Mouse (Mus musculus) megakaryocyte, embryonic 14.5 days (primary cell): ENCODE measurements around the gene Tek. TPM values are rescaled to one million over a fixed set of nuclear protein-coding genes. Genes with fewer than 3 reads are reported as not detected.

Source experiments
- H3K27me3 ChIP-seq: replicated peaks from 2 replicates; pipeline ENCODE3; 2012; ENCODE audit warnings: inconsistent platforms
- H3K36me3 ChIP-seq: replicated peaks from 2 replicates; pipeline ENCODE3; 2012; ENCODE audit warnings: low read length, inconsistent platforms, mixed read lengths
- H3K4me1 ChIP-seq: 2 replicates; pipeline ENCODE4 v1.6.1; 2012; ENCODE audit warnings: inconsistent platforms
- H3K4me3 ChIP-seq: replicated peaks from 2 replicates; pipeline ENCODE3; 2012; ENCODE audit warnings: moderate library complexity, mild to moderate bottlenecking, inconsistent platforms
- H3K9me3 ChIP-seq: 2 replicates; pipeline ENCODE4 v1.6.1; 2012; ENCODE audit warnings: inconsistent platforms
- FLI1 ChIP-seq: IDR thresholded peaks from 2 replicates; pipeline ENCODE4 v1.6.1; 2012; ENCODE audit warnings: low read length, inconsistent platforms, mixed read lengths
- GATA1 ChIP-seq: IDR thresholded peaks from 3 replicates; pipeline ENCODE4 v1.6.1; 2012; ENCODE audit warnings: mixed read lengths, low read length, inconsistent platforms, borderline replicate concordance
- polyA plus RNA-seq: library from polyadenylated mRNA; stranded (reverse); fragments of >175 nt; gene quantifications from 2 replicates; pipeline ENCODE4 v1.2.3, GENCODE M21; 2012; ENCODE audit warnings: low replicate concordance; ENCODE audit not compliant: insufficient read depth

The Tek gene
- polyA plus RNA-seq, 1 experiment: 0.12 TPM

DNA sequence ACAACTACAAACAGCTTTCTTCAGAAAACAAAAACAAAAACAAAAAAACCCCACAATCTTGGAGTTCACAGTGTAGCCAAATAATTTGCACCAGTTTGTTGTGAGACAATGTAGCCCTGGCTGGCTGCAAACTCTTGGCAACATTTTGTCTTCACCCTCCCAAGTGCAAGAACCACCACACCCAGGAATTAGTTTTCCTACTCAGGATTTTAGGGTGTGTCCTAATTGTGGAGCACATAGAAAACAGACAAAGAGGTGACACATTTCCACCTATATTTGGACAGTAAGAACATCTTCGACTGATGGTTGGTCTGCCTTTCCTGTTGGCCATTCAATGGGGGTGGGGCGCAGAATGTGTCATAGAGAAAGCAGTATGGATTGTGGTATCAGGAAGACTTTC lies 46.8 kb downstream of the Tek start:
- H3K27me3 ChIP-seq: no peaks in the 10 kb centered on the region
- no peaks in the 10 kb centered on the region for H3K4me1 ChIP-seq
- no peaks in the 10 kb centered on the region for H3K36me3 ChIP-seq
- no peak for TF ChIP-seq FLI1
- no peak for TF ChIP-seq GATA1
- no peak overlapping the region for H3K4me3 ChIP-seq
- H3K9me3 ChIP-seq: peaks cover 12% of the 10 kb centered on the region

DNA sequence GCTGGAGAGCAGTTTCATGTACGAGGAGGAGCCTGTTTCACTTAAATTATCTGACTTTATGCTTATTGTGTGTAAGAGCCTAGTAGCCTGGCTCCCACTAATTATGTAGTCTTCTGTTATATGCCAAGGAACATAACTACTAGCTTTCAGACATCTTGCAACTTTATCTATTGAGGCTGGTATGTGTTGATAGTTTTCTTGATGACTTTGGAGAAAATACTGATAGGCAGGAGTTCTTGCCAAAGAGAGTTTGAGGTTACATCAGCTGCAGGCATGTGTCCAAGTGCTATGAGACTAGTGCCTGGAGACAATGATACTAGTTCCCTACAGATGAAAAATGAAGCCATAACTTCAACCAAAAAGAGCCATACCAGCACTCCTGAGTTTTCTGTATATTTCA lies 64.1 kb downstream of the Tek start:
- H3K4me1 ChIP-seq: no peaks in the 10 kb centered on the region
- H3K9me3 ChIP-seq: no peaks in the 10 kb centered on the region
- no peak overlapping the region for H3K4me3 ChIP-seq
- no peaks in the 10 kb centered on the region for H3K36me3 ChIP-seq
- no peaks in the 10 kb centered on the region for H3K27me3 ChIP-seq
- TF ChIP-seq GATA1 (no peak), FLI1 (no peak)

DNA sequence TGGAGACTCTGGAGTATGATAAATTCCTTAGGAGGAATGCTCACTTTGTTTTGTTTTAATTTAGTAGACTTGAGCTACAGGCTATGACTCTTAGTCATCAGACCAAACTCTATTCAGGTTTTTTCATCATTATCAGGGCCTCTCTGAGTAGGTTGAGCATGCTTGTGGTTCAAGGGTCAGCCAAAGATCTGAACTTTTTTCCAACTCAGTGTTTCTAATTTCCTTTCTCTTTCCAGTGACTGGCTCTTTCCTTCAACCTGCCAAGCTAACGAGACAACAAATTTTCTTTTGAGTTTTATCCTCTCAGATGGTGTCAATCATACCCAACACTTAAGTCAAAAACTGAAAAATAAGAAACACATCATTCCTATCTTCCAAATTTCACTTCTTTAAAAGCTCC lies 71.5 kb downstream of the Tek start:
- H3K36me3 ChIP-seq: no peaks in the 10 kb centered on the region
- H3K9me3 ChIP-seq: 0 out of 2 replicates have a peak, but pooled peaks cover 3% of the 10 kb centered on the region
- no peak overlapping the region for H3K4me3 ChIP-seq
- TF ChIP-seq GATA1: no peak
- TF ChIP-seq FLI1: no peak
- H3K4me1 ChIP-seq: no peaks in the 10 kb centered on the region
- no peaks in the 10 kb centered on the region for H3K27me3 ChIP-seq

DNA sequence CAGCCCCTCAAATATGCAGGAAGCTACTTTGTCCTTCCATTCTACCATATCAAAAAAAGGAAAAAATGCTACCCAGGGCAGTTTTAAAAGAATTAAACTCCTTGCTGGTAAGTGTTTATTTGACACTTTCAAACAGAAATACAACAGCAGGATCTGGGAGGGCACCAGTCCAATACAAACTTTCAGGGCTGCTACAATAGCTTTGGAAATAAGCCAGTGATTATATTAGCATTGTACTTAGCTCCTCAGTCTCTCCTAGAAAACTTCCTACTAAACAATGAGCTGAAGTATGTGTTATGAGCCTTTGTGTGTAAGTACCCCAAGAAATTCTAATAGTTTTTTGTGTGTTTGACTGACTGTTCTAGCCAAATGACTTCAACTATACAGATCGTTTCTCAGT lies 87.8 kb downstream of the Tek start:
- Histone ChIP-seq H3K4me3 (no peak overlapping the region), H3K36me3 (no peaks in the 10 kb centered on the region), H3K9me3 (no peaks in the 10 kb centered on the region), H3K4me1 (peaks cover 6% of the 10 kb centered on the region), H3K27me3 (no peaks in the 10 kb centered on the region)
- TF ChIP-seq GATA1: no peak
- TF ChIP-seq FLI1: no peak

DNA sequence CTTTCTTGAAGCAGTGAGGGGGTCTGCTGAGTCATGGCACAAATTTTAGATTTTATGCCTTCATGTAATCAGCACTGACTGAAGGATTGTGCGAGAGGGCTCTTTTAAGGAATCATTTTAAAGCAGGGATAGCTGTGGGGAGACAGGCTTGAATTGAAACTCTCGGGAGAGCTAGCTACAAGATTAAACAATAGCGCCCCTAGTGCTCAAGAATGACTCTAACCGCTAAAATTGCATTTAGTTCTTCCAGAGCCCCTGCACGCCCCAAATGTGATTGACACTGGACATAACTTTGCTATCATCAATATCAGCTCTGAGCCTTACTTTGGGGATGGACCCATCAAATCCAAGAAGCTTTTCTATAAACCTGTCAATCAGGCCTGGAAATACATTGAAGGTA lies 88.3 kb downstream of the Tek start:
- Histone ChIP-seq H3K4me3 (no peak overlapping the region), H3K27me3 (no peaks in the 10 kb centered on the region), H3K4me1 (peaks cover 6% of the 10 kb centered on the region), H3K9me3 (no peaks in the 10 kb centered on the region), H3K36me3 (no peaks in the 10 kb centered on the region)
- TF ChIP-seq FLI1 (no peak), GATA1 (no peak)

DNA sequence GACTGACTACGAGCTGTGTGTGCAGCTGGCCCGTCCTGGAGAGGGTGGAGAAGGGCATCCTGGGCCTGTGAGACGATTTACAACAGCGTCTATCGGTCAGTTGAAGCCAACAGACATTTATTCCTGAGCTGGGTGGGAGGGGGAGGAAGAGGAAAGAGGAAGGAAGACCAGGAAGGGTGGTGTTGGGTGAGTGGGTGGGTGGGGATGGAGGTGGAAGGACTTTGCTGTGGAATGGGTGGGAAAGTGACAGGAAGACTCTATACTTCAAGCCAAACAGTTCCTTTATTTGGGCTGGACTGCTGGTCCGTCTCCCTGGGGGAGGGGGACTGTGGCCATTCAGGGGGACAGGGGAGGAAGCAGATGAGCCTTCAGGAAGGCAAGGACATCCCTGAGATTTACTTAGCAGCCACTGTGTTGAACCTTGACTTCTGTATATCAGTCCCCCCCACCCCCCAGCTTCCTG lies 90.9 kb downstream of the Tek start:
- H3K4me3 ChIP-seq: no peak overlapping the region
- no peaks in the 10 kb centered on the region for H3K27me3 ChIP-seq
- no peaks in the 10 kb centered on the region for H3K9me3 ChIP-seq
- peaks cover 6% of the 10 kb centered on the region for H3K4me1 ChIP-seq
- TF ChIP-seq FLI1: no peak
- H3K36me3 ChIP-seq: no peaks in the 10 kb centered on the region

DNA sequence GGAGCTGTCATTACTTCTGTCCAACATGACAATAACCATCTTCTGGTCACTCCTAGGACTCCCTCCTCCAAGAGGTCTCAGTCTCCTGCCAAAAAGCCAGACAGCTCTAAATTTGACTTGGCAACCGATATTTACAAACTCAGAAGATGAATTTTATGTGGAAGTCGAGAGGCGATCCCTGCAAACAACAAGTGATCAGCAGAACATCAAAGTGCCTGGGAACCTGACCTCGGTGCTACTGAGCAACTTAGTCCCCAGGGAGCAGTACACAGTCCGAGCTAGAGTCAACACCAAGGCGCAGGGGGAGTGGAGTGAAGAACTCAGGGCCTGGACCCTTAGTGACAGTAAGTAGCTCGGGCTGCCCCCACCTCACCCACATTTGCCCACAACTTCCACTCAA lies 98.0 kb downstream of the Tek start:
- Histone ChIP-seq H3K9me3 (no peaks in the 10 kb centered on the region), H3K4me3 (no peak overlapping the region), H3K4me1 (no peaks in the 10 kb centered on the region), H3K27me3 (no peaks in the 10 kb centered on the region), H3K36me3 (no peaks in the 10 kb centered on the region)
- TF ChIP-seq FLI1 (no peak), GATA1 (no peak)

DNA sequence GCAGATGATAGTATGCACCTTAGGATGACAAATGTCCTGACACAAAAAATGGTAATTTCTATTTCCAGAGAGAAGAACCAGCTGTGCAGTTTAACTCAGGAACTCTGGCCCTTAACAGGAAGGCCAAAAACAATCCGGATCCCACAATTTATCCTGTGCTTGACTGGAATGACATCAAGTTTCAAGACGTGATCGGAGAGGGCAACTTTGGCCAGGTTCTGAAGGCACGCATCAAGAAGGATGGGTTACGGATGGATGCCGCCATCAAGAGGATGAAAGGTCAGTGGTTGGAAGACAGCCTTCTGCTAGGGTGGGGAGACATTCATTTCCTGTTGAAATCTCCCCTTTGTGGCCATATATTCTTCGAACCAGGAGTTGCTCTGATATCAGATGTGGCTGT lies 114.2 kb downstream of the Tek start:
- no peak overlapping the region for H3K4me3 ChIP-seq
- no peak for TF ChIP-seq GATA1
- no peak for TF ChIP-seq FLI1
- H3K4me1 ChIP-seq: no peaks in the 10 kb centered on the region
- no peaks in the 10 kb centered on the region for H3K36me3 ChIP-seq
- H3K9me3 ChIP-seq: no peaks in the 10 kb centered on the region
- no peaks in the 10 kb centered on the region for H3K27me3 ChIP-seq

DNA sequence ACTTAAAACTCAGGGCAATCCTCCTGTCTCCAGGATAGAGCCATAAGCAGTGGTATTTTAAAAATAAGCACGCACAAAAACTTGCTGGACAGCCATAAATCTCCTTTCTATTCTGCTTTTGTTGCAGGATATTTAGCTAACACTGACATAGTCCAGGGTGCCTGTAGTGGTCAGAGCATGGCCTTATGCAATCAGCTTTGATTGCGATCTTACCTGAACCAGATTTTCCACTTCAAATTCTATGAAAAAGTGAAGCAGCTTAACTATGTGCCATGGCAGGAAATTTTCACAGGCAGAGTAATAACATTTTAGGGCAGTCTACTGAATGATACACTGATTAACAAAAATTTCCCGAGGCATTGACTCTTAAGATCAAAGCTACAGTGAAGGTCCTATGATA lies 115.2 kb downstream of the Tek start:
- Histone ChIP-seq H3K36me3 (no peaks in the 10 kb centered on the region), H3K9me3 (no peaks in the 10 kb centered on the region), H3K4me3 (no peak overlapping the region), H3K27me3 (no peaks in the 10 kb centered on the region), H3K4me1 (no peaks in the 10 kb centered on the region)
- no peak for TF ChIP-seq GATA1
- TF ChIP-seq FLI1: no peak

DNA sequence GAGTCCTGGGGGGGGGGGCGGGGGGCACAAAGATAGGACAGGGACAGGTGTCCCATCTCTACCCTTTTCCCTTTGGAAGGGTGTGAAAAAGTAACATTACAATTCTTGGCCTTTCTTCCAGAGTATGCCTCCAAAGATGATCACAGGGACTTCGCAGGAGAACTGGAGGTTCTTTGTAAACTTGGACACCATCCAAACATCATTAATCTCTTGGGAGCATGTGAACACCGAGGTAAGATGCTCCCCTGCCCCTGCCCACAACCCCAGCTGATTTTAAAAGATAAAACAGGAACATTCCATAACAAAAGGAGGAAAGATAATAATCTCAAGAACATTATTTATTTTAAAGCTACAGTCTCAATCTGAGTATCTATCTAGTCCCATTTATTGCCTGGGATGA lies 116.1 kb downstream of the Tek start:
- Histone ChIP-seq H3K9me3 (no peaks in the 10 kb centered on the region), H3K4me1 (no peaks in the 10 kb centered on the region), H3K36me3 (no peaks in the 10 kb centered on the region), H3K27me3 (no peaks in the 10 kb centered on the region), H3K4me3 (no peak overlapping the region)
- TF ChIP-seq GATA1 (no peak), FLI1 (no peak)

DNA sequence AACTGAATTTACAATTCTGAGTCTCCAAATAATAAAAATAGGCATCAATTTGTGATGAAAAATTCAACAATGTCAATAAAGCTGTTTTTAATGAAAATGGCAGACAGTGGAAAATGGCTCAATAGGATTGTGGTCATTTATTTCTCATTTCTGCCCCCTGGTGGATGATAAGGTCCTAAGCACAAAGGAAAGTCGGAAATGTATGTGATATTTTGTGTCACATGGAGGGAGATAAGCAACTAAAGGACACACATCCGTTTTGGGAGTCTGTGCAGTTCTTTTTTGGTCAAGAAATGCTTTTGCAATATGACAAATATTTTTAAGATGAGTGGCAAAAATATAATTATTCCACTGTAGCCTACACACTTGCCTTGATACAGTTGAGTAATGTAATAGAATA lies 161.7 kb downstream of the Tek start:
- Histone ChIP-seq H3K4me1 (peaks cover 19% of the 10 kb centered on the region; the same call in 1 of the 2 replicates), H3K36me3 (no peaks in the 10 kb centered on the region), H3K4me3 (no peak overlapping the region), H3K9me3 (no peaks in the 10 kb centered on the region; the same call in 1 of the 2 replicates), H3K27me3 (no peaks in the 10 kb centered on the region)
- no peak for TF ChIP-seq GATA1
- no peak for TF ChIP-seq FLI1
